Mouse (Mus musculus) C2C12 (cell line): Measurements from ENCODE around the gene Hrc. TPM values are rescaled to one million over a fixed set of nuclear protein-coding genes. Genes with fewer than 3 reads are reported as not detected.
A peak's percentile ranks its signal among the peaks of the same experiment; 100 is the strongest.

Experiments
- H3K27me3 ChIP-seq: one replicate; pipeline ENCODE4 v1.6.1; 2011; ENCODE audit not compliant: control insufficient read depth, insufficient read depth, insufficient read length
- H3K36me3 ChIP-seq: one replicate; pipeline ENCODE4 v1.6.1; 2011; ENCODE audit not compliant: control insufficient read depth, insufficient read depth
- H3K4me3 ChIP-seq: one replicate; pipeline ENCODE4 v1.5.1; 2011; ENCODE audit warnings: mild to moderate bottlenecking, control low read depth; ENCODE audit not compliant: poor library complexity, insufficient read depth, severe bottlenecking
- H3K79me2 ChIP-seq: one replicate; pipeline ENCODE4 v1.6.1; 2011; ENCODE audit not compliant: control insufficient read depth, insufficient read depth
- H3K79me3 ChIP-seq: one replicate; pipeline ENCODE4 v1.6.1; 2011; ENCODE audit warnings: low read depth, control low read depth
- H3ac ChIP-seq: one replicate; pipeline ENCODE3; 2011; ENCODE audit warnings: low read depth; ENCODE audit not compliant: control insufficient read depth, insufficient read length
- CEBPB ChIP-seq: IDR thresholded peaks from one replicate; pipeline ENCODE4 v1.6.1; 2011; ENCODE audit warnings: low read depth, mild to moderate bottlenecking, control low read depth, moderate library complexity
- CTCF ChIP-seq: IDR thresholded peaks from one replicate; pipeline ENCODE4 v1.5.1; 2011; ENCODE audit not compliant: control insufficient read depth, insufficient read depth, insufficient read length
- FOSL1 ChIP-seq: IDR thresholded peaks from one replicate; pipeline ENCODE4 v1.8.0; 2011; ENCODE audit warnings: mild to moderate bottlenecking, low read length; ENCODE audit not compliant: poor library complexity, insufficient read depth, severe bottlenecking
- MAX ChIP-seq: IDR thresholded peaks from one replicate; pipeline ENCODE4 v1.6.1; 2011; ENCODE audit warnings: mild to moderate bottlenecking, control low read depth
- MYOD1 ChIP-seq: IDR thresholded peaks from one replicate; pipeline ENCODE4 v1.6.1; 2011; ENCODE audit warnings: low read depth; ENCODE audit not compliant: control insufficient read depth, insufficient read length
- MYOG ChIP-seq: IDR thresholded peaks from one replicate; pipeline ENCODE4 v1.6.1; 2011; ENCODE audit not compliant: control insufficient read depth, insufficient read length; ENCODE audit errors: extremely low read depth
- USF1 ChIP-seq: IDR thresholded peaks from one replicate; pipeline ENCODE4 v1.6.1; 2011; ENCODE audit warnings: low read depth, mild to moderate bottlenecking, control low read depth, moderate library complexity
- polyA plus RNA-seq: library from polyadenylated mRNA; unstranded; fragments of >200 nt; fragmentation: generic; extraction: Trizol; gene quantifications from one replicate; pipeline ENCODE4 v1.2.1, GENCODE M21; 2012; ENCODE audit warnings: missing spikeins

Gene Hrc
- polyA plus RNA-seq, 1 experiment = 0.51 TPM

DNA sequence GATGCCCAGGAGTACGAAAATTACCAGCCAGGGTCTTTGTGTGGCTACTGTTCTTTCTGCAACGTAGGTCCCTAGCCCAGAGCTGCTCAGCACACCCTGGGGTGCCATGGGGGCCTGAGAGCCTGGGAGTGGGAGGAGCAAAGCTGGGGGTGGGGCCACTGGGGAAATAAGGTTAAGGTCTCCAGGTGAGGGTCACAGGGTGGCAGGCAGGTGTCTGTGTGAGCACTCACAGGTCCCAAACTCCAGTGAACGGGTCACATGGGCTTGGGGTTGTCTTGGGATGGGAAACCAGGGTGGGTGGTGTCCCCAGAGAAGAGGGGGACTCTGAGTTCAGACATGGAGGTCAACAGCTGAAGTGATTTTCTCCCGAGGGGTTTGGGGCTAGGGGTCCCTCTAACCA, 2.4 kb downstream of the Hrc start:
- Histone ChIP-seq H3K79me2 (no peaks in the 10 kb centered on the region), H3K36me3 (no peaks in the 10 kb centered on the region), H3K4me3 (no peak overlapping the region), H3K27me3 (no peaks in the 10 kb centered on the region), H3ac (no peak overlapping the region), H3K79me3 (no peaks in the 10 kb centered on the region)
- no peak for TF ChIP-seq MAX
- TF ChIP-seq MYOG = no peak
- TF ChIP-seq USF1 = no peak
- no peak for TF ChIP-seq CTCF
- no peak for TF ChIP-seq MYOD1

DNA sequence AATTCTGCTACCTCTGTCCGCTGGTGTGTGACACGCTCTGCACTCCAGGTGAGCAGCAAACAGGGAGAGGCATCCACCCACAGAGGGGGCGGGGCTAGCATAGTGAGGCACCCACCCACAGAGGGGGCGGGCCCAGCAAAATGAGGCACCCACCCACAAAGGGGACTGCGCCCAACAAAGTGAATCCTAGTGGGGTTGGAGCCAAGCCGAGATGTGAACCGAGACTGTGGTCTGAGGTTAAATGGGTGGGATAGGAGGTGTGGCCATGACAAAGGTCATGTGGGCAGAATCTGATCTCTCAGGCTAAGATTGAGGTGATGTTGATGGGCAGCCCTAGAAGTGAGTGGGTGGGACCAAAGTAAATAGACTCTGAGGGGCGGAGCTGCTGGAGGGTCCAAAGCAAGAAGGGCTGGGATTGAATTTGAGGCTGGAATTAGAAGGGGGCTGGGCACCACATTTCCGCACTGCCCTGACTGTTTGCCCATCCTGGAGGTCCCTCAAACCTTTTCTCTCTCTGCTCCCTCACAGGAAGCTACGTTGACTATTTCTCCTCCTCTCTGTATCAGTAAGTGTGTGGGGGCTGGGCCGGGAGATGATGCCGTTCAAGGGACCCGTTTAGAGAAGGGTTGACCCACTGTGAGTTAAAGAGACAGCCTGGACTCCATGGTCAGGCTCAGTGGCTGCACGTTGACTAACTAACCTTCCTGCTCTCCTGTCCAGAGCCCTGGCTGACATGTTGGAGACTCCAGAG, 3.2 kb downstream of the Hrc start:
- no peak for TF ChIP-seq MAX
- peak; percentile 64 for TF ChIP-seq USF1
- TF ChIP-seq CEBPB = no peak
- TF ChIP-seq MYOD1 = no peak
- no peak for TF ChIP-seq MYOG
- TF ChIP-seq CTCF = no peak
- no peak for TF ChIP-seq FOSL1
- Histone ChIP-seq H3K79me3 (no peaks in the 10 kb centered on the region), H3K4me3 (no peak overlapping the region), H3ac (no peak overlapping the region), H3K36me3 (no peaks in the 10 kb centered on the region), H3K79me2 (no peaks in the 10 kb centered on the region), H3K27me3 (no peaks in the 10 kb centered on the region)

DNA sequence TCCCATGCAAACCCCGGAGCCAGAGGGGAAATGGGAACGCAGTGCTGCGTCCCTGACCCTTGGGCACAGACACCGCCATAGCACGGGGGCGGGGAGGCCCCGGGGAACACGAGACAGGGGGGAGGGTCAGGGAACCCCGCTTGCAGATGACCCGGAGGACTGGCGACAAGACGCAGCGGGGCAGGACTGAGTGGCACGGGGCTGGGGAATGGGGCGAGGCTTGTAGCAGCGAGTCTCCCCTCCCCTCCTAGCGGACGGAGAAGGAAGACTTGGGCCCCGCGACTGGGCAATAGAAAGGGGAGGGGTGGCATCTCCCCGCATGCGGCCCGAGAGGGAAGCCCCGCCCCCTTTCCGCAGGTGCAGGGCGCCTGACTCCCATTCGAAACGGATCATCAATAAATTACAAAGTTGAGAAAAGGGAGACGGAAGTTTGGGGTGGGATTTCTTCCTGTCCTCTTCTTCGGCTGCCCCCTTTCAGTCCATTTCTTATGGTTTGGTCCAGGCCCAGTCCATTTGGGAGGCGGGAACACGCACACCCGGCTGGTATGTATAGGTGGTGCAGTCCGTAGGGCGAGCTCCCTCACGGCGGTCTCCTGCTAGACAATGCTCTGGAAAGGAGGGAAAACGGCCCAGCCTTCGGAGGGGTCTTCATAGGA, 4.4 kb downstream of the Hrc start:
- H3K27me3 ChIP-seq = no peaks in the 10 kb centered on the region
- TF ChIP-seq CEBPB (no peak), MYOD1 (no peak), USF1 (no peak), MAX (no peak), MYOG (no peak), CTCF (no peak), FOSL1 (no peak)
- H3K36me3 ChIP-seq = no peaks in the 10 kb centered on the region
- peak overlapping the region; percentile 59 for H3ac ChIP-seq
- peak overlapping the region; percentile 28 for H3K4me3 ChIP-seq
- no peaks in the 10 kb centered on the region for H3K79me2 ChIP-seq
- H3K79me3 ChIP-seq = no peaks in the 10 kb centered on the region

DNA sequence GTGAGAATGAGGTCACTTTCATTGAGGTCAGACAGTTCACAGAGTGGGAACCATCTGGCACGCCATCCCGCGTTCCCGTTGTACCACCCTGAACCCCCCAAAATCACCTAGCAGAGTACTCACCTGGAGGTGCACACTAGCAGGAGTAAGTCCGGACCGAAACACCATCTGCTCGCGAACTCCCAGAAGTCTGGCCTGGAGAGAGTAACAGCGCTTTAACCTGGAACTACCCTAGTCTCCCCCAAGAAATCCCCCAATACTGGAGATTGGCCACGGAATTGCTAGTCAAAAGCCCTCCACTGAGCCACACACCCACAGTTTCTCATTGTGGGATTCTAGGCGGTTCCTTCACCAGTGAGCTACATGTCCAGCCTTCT, 5.0 kb downstream of the Hrc start:
- Histone ChIP-seq H3K36me3 (no peaks in the 10 kb centered on the region), H3K4me3 (peak overlapping the region; percentile 19), H3K27me3 (no peaks in the 10 kb centered on the region), H3K79me3 (no peaks in the 10 kb centered on the region), H3K79me2 (no peaks in the 10 kb centered on the region), H3ac (peak overlapping the region; percentile 59)
- TF ChIP-seq FOSL1 (no peak), MYOG (no peak)

DNA sequence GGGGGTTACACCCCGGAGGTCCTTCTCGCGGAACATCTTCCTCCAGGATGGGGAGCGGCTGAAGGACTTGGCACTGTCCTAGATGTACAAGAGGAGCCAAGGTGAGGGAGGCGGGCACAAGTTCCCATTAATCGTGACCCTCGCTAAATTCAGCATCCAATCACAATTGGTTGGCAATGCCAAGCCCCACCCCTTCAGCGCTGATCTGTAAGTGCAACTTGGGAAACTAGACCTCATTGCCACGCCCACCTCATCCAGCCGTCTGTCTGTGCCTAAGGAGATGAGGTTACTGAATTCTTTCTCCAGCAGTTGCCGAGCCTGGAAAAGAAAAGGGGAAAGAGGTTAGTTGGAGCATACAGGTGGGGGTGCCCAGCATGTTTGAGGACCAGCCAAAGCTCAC, 5.6 kb downstream of the Hrc start:
- Histone ChIP-seq H3K79me3 (no peaks in the 10 kb centered on the region), H3K4me3 (peak overlapping the region; percentile 18), H3ac (peak overlapping the region; percentile 22), H3K79me2 (no peaks in the 10 kb centered on the region), H3K36me3 (no peaks in the 10 kb centered on the region), H3K27me3 (no peaks in the 10 kb centered on the region)
- TF ChIP-seq FOSL1 (no peak), MYOD1 (no peak), CTCF (no peak), USF1 (no peak), MAX (no peak), MYOG (no peak), CEBPB (no peak)

DNA sequence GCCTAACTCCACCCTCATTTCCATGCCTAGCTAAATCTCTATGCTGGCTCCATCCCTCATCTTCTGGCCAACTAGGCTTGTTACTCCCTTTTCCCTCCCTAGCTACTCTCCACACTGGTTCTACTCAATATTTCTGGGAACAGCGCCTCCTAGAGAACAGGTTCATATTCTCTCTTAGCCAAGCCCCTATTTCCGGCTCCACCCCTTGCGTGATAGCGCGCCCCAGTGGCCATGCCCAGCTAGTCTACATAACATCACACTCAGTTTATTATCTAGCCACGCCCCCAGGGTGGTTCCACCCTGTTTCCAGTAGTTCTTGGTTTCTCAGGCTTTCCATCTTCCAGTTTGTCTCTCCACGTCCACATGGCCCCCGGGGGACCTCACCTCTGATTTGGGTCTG, 6.2 kb downstream of the Hrc start:
- H3K27me3 ChIP-seq = no peaks in the 10 kb centered on the region
- no peak overlapping the region for H3K4me3 ChIP-seq
- H3K36me3 ChIP-seq = no peaks in the 10 kb centered on the region
- TF ChIP-seq MAX (no peak), FOSL1 (no peak), USF1 (no peak), MYOD1 (no peak), CTCF (peak; percentile 64)
- H3ac ChIP-seq = no peak overlapping the region
- H3K79me3 ChIP-seq = no peaks in the 10 kb centered on the region
- H3K79me2 ChIP-seq = no peaks in the 10 kb centered on the region
